ENCODE assay signal across 33 mouse cellular contexts in genomic region chr9:111333790-111334189, GRCm38 (mm10). TPM values are rescaled to one million over a fixed set of nuclear protein-coding genes. Genes with fewer than 3 reads are reported as not detected.
"Had no signal": no experiment of that assay in that cellular context is flagged by ENCODE, and none has a peak within 500 bp of the region (broad histone marks: within the 10 kb centered on the region; RNA-seq: fewer than 3 reads in every experiment).

No protein-coding gene starts in this region.

- H3K36me3 ChIP-seq: heart, embryonic 12.5 days; heart, embryonic 13.5 days; heart, embryonic 15.5 days; hindbrain, embryonic 10.5 days; hindbrain, embryonic 12.5 days; hindbrain, embryonic 13.5 days; hindbrain, embryonic 15.5 days; intestine, embryonic 15.5 days; kidney, embryonic 15.5 days had no signal

- H3K27ac ChIP-seq: heart, embryonic 13.5 days; heart, embryonic 15.5 days; hindbrain, embryonic 10.5 days; hindbrain, embryonic 12.5 days; hindbrain, embryonic 13.5 days; hindbrain, embryonic 14.5 days; hindbrain, embryonic 15.5 days; hindbrain, postnatal 0 days; intestine, embryonic 15.5 days; kidney, embryonic 15.5 days; kidney, postnatal 0 days; layer of hippocampus, adult 2 months; left cerebral cortex, adult 2 months had no signal

- H3K9me3 ChIP-seq: heart, embryonic 12.5 days; heart, embryonic 13.5 days; heart, embryonic 15.5 days; hindbrain, embryonic 10.5 days; hindbrain, embryonic 12.5 days; hindbrain, embryonic 13.5 days; hindbrain, embryonic 15.5 days; intestine, embryonic 15.5 days; kidney, embryonic 15.5 days had no signal

- H3K4me3 ChIP-seq: heart, embryonic 12.5 days; heart, embryonic 13.5 days; heart, embryonic 15.5 days; hindbrain, embryonic 10.5 days; hindbrain, embryonic 12.5 days; hindbrain, embryonic 13.5 days; hindbrain, embryonic 15.5 days; intestine, embryonic 15.5 days; kidney, embryonic 15.5 days; layer of hippocampus, adult 2 months; left cerebral cortex, adult 2 months had no signal

- H3K4me1 ChIP-seq: hindbrain, embryonic 10.5 days; hindbrain, embryonic 12.5 days; hindbrain, embryonic 13.5 days; hindbrain, embryonic 15.5 days; intestine, embryonic 15.5 days; kidney, embryonic 15.5 days had no signal

- H3K27me3 ChIP-seq: heart, embryonic 12.5 days; heart, embryonic 13.5 days; heart, embryonic 15.5 days; hindbrain, embryonic 12.5 days; hindbrain, embryonic 13.5 days; hindbrain, embryonic 15.5 days; intestine, embryonic 15.5 days; kidney, embryonic 15.5 days had no signal

- DNase-seq: heart, postnatal 14 days; heart, postnatal 36 days; kidney, adult 11 months; kidney, adult 18-20 months; kidney, adult 2 months; kidney, adult 8-10 months; kidney, adult 9 months; kidney, postnatal 10 days; kidney, postnatal 14 days; kidney, postnatal 25 days; kidney, postnatal 36 days; kidney, postnatal 4 days; layer of hippocampus, adult 9-11 months; layer of hippocampus, postnatal 36 days had no signal

RNA-seq across cellular contexts. Expression of gene Trank1, which starts 22.3 kb away (rescaled TPM):
- total RNA-seq: heart, postnatal 14 days; heart, postnatal 25 days; heart, postnatal 36 days; hematopoietic stem cell, adult 5-6 weeks had no signal
- polyA plus RNA-seq: heart, embryonic 15.5 days; heart, embryonic 16.5 days; heart, postnatal 0 days; inflammation-experienced regulatory T-cells, adult 6 months had no signal
